In the genomic region with DNA sequence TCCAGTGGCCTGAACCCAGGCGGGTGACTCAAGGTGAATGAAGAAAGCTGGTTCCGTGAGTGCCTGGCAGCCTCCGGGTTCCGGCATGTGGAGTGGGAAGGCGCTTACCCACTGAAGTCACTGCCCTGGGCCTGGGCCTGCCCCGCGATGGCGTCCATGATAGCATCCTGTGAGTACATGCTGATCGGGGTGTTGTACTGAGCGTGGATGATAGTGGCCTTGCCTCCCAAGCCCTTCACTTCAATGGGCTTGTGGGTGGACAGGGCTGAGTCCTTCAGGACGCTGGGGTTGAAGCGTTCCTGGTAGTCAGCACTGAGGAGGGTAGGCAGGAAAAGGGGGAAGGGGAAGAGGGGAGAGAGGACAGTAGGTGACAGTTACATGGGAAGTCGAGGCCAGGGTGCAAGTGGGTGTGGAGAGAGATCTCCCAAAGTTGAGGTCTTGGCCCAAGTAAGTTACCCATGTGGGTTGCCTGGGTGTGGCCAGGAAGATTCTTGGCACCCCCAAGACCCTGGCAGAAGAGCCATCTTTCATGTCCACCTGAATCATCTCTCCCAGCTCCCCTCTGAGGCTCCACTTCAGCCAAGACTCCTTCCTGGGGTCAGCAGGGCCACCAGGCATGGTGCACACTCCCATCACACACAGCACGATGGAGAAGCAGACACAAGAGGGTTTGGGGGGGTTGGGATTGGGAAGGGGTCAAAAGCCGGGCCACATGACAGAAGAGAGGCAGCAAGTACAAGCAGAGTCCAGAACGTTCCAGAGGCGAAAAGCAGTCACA, we compare ENCODE assay signal across 21 mouse cellular contexts. TPM values are rescaled to one million over a fixed set of nuclear protein-coding genes. Genes with fewer than 3 reads are reported as not detected.
"Had no signal": no experiment of that assay in that cellular context is flagged by ENCODE, and none has a peak within 500 bp of the region (broad histone marks: within the 10 kb centered on the region; RNA-seq: fewer than 3 reads in every experiment).

No protein-coding gene starts in this region.

- DNase-seq: kidney, postnatal 25 days; layer of hippocampus, postnatal 36 days; lung, adult 18-20 months; right cerebral cortex, adult 18-20 months; right cerebral cortex, postnatal 25 days; thymus, adult 18-20 months; thymus, postnatal 14 days had no signal

- H3K9me3 ChIP-seq: limb, embryonic 13.5 days; midbrain, embryonic 12.5 days; neural tube, embryonic 15.5 days had no signal

- H3K27ac ChIP-seq: limb, embryonic 13.5 days; liver, embryonic 14.5 days; midbrain, embryonic 12.5 days; neural tube, embryonic 15.5 days had no signal

- H3K9ac ChIP-seq: limb, embryonic 13.5 days; liver, embryonic 14.5 days; midbrain, embryonic 12.5 days; neural tube, embryonic 15.5 days had no signal

- H3K27me3 ChIP-seq: limb, embryonic 13.5 days; neural tube, embryonic 15.5 days had no signal

- H3K4me2 ChIP-seq: limb, embryonic 13.5 days; midbrain, embryonic 12.5 days; neural tube, embryonic 15.5 days had no signal

- H3K36me3 ChIP-seq: limb, embryonic 13.5 days; midbrain, embryonic 12.5 days; neural tube, embryonic 15.5 days had no signal

- H3K4me3 ChIP-seq: limb, embryonic 13.5 days; midbrain, embryonic 12.5 days; neural tube, embryonic 15.5 days had no signal

RNA-seq across cellular contexts. Expression of a gene that starts 16.7 kb away (rescaled TPM):
- total RNA-seq: megakaryocyte-erythroid progenitor cell, adult 5-6 weeks had no signal

RNA-seq across cellular contexts. Expression of a gene that starts 28.1 kb away (rescaled TPM):
- total RNA-seq: layer of hippocampus, adult 18-20 months; layer of hippocampus, postnatal 36 days; left cerebral cortex, postnatal 36 days; liver, adult 2 months; megakaryocyte-erythroid progenitor cell, adult 5-6 weeks; midbrain, postnatal 0 days had no signal
- polyA plus RNA-seq: limb, embryonic 13.5 days; liver, adult 2 months; liver, embryonic 14.5 days; midbrain, embryonic 12.5 days; neural tube, embryonic 11.5 days; small intestine, adult 2 months had no signal

RNA-seq across cellular contexts. Expression of a gene that starts 49.2 kb away (rescaled TPM):
- total RNA-seq: layer of hippocampus, adult 18-20 months; layer of hippocampus, postnatal 36 days; left cerebral cortex, postnatal 36 days; liver, adult 2 months; megakaryocyte-erythroid progenitor cell, adult 5-6 weeks; midbrain, postnatal 0 days had no signal
- polyA plus RNA-seq: kidney, embryonic 16.5 days; limb, embryonic 13.5 days; liver, adult 2 months; liver, embryonic 14.5 days; lung, embryonic 16.5 days; midbrain, embryonic 12.5 days; midbrain, postnatal 0 days; neural tube, embryonic 11.5 days; neural tube, embryonic 15.5 days; small intestine, adult 2 months; stomach, embryonic 16.5 days had no signal
